Mouse (Mus musculus) heart, embryonic 16.5 days (tissue): ENCODE measurements at regions not wholly inside any gene's neighbourhood (a gene's known extent, or its start where the extent isn't known, plus 50 kb on each side); places are given as distances from the start of the nearest gene placed in this dataset.

Experiments
- ATAC-seq: fragments of 200-750 bp; cut with Nextera tagmentation; replicated peaks from 2 replicates; pipeline ENCODE4 v1.8.0; 2017; ENCODE audit warnings: moderate number of reproducible peaks; ENCODE audit not compliant: insufficient read depth, low FRiP score; ENCODE audit errors: extremely low read depth
- H3K27ac ChIP-seq: fragments of 300-500 bp; sonication (generic); 2 replicates; pipeline ENCODE4 v1.5.1; 2014; ENCODE audit warnings: mild to moderate bottlenecking, low read length, control low read depth, moderate library complexity
- H3K27me3 ChIP-seq: fragments of 300-500 bp; sonication (generic); 2 replicates; pipeline ENCODE4 v1.6.1; 2014; ENCODE audit warnings: low read length, mixed read lengths; ENCODE audit not compliant: control insufficient read depth, insufficient read depth
- H3K36me3 ChIP-seq: fragments of 300-500 bp; sonication (generic); 2 replicates; pipeline ENCODE4 v1.6.1; 2014; ENCODE audit not compliant: control insufficient read depth, insufficient read depth
- H3K4me1 ChIP-seq: fragments of 300-500 bp; sonication (generic); 2 replicates; pipeline ENCODE4 v1.6.1; 2014; ENCODE audit warnings: low read length, mixed read lengths; ENCODE audit not compliant: control insufficient read depth, insufficient read depth
- H3K4me2 ChIP-seq: fragments of 300-500 bp; sonication (generic); 2 replicates; pipeline ENCODE4 v1.6.1; 2014; ENCODE audit warnings: low read depth, mild to moderate bottlenecking, control low read depth, low read length
- H3K4me3 ChIP-seq: fragments of 300-500 bp; sonication (generic); 2 replicates; pipeline ENCODE4 v1.5.1; 2014; ENCODE audit warnings: mild to moderate bottlenecking, control low read depth, low read length
- H3K9ac ChIP-seq: fragments of 300-500 bp; sonication (generic); 2 replicates; pipeline ENCODE4 v1.6.1; 2014; ENCODE audit warnings: low read length, control low read depth
- H3K9me3 ChIP-seq: fragments of 300-500 bp; sonication (generic); replicated peaks from 2 replicates; pipeline ENCODE4 v1.6.1; 2016; ENCODE audit warnings: low read length; ENCODE audit not compliant: control insufficient read depth
- WGBS: fragments of 180-500 bp; shearing (Covaris S2); extraction: QIAGEN DNeasy Blood & Tissue Kit; methylation state at CpG from one replicate; pipeline ENCODE4 v1.1.7; 2014; 5-methylcytosine and 5-hydroxymethylcytosine counted together

DNA sequence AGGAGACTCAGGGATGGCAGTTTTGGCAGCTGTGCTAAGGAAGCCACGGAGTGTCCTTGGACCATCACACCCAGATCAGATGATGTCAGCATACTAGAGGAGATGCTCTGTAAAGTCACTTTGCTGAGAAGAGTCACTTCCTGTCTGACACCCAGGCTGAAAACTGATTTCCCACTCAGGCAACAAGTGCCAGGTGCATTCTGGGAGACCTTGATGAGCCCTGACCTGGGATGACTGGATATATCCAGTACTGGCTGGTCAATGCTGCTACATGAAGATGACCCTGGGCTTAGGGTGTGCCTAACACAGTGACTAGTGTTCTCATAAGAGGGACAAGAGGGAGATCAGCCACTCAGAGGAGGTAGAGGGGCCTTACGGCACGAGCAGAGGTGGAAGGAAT is 110.2 kb upstream of the Eef2kmt start:
- no peak for ATAC-seq
- no peak overlapping the region for H3K4me3 ChIP-seq

GRCm38 (mm10) chr16:5363007-5363570 is 107.3 kb upstream of the Eef2kmt start:
- WGBS = 68% methylated on average over 10 of the region's 10 CpGs
- H3K27me3 ChIP-seq = no peaks in the 10 kb centered on the region
- no peak overlapping the region for H3K4me2 ChIP-seq
- 0 out of 2 replicates have a peak, but pooled peaks cover 2% of the 10 kb centered on the region for H3K4me1 ChIP-seq
- ATAC-seq = no peak
- H3K9me3 ChIP-seq = no peaks in the 10 kb centered on the region
- no peak overlapping the region for H3K4me3 ChIP-seq
- no peak overlapping the region for H3K9ac ChIP-seq
- no peaks in the 10 kb centered on the region for H3K36me3 ChIP-seq
- H3K27ac ChIP-seq = no peak overlapping the region

More for the DNA sequence above, 110.2 kb upstream of the Eef2kmt start:
- H3K27me3 ChIP-seq = no peaks in the 10 kb centered on the region
- no peaks in the 10 kb centered on the region for H3K36me3 ChIP-seq
- no peak overlapping the region for H3K27ac ChIP-seq
- WGBS = 83% methylated on average over 3 of the region's 3 CpGs
- no peak overlapping the region for H3K4me2 ChIP-seq
- H3K9me3 ChIP-seq = no peaks in the 10 kb centered on the region
- H3K9ac ChIP-seq = no peak overlapping the region
- H3K4me1 ChIP-seq = 0 out of 2 replicates have a peak, but pooled peaks cover 2% of the 10 kb centered on the region

DNA sequence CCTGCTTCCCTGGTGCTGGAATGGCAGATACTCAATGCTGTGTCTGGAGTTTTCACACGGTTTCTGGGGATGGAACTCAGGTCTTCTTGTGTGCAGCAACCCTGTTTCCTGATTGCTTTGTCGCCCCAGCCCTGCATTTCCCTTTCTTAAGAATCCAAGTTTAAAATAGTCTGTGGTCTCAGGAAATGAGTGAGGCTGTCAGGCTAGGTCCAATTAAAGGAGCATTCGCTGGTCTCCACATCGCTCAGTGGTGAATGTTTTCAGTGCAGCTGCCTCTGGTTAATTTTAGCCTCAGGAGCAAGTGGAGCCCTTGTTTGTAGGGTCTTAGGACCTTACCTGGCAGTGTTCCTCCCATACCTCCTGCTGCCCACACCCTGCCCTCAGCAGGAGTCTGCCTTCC is 103.4 kb upstream of the Eef2kmt start:
- no peak overlapping the region for H3K4me3 ChIP-seq
- H3K4me1 ChIP-seq = no peaks in the 10 kb centered on the region
- WGBS = 55% methylated on average over 4 of the region's 4 CpGs
- no peak overlapping the region for H3K4me2 ChIP-seq
- no peak overlapping the region for H3K9ac ChIP-seq
- no peak overlapping the region for H3K27ac ChIP-seq
- H3K27me3 ChIP-seq = no peaks in the 10 kb centered on the region
- H3K36me3 ChIP-seq = no peaks in the 10 kb centered on the region
- no peak for ATAC-seq
- peaks cover 7% of the 10 kb centered on the region for H3K9me3 ChIP-seq

GRCm38 (mm10) chr16:5353881-5354280 is 98.1 kb upstream of the Eef2kmt start:
- Histone ChIP-seq H3K9ac (no peak overlapping the region), H3K9me3 (peaks cover 11% of the 10 kb centered on the region), H3K4me1 (no peaks in the 10 kb centered on the region), H3K27me3 (no peaks in the 10 kb centered on the region; the same call in 1 of the 2 replicates), H3K27ac (no peak overlapping the region), H3K4me2 (no peak overlapping the region), H3K4me3 (no peak overlapping the region), H3K36me3 (no peaks in the 10 kb centered on the region)
- 59% methylated on average over 2 of the region's 2 CpGs for WGBS
- no peak for ATAC-seq

DNA sequence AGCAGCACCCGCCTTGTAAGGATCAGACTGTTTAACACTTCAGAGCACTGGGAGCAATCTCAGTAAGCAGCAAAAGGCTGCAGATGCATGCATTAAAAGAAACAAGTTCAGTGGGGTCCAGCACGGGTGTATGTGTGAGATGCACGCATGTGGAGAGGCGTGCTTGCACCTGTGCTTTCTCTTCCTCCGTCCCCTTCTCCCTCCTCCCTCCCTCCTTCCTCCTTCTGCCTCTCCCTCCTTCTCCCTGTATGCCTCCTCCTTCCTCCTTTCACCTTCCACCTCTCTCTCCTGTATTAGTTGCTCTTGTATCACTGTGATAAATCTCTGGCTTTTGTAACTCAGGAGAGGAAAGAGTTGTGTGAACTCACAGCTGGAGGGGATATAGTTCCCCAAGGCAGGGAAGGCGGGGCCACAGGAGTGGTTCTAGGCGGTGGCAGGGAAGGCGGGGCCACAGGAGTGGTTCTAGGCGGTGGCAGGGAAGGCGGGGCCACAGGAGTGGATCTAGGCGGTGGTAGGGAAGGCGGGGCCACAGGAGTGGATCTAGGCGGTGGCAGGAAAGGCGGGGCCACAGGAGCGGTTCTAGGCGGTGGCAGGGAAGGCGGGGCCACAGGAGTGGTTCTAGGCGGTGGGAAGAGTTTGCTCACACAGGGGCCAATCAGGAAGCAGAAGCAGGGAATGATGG is 96.2 kb upstream of the Eef2kmt start:
- Histone ChIP-seq H3K4me3 (no peak overlapping the region), H3K9me3 (peaks cover 5% of the 10 kb centered on the region), H3K4me2 (peak overlapping the region; percentile 51), H3K27me3 (no peaks in the 10 kb centered on the region; the same call in 1 of the 2 replicates), H3K27ac (no peak overlapping the region), H3K36me3 (no peaks in the 10 kb centered on the region), H3K9ac (no peak overlapping the region), H3K4me1 (no peaks in the 10 kb centered on the region)
- WGBS = 4% methylated on average over 18 of the region's 18 CpGs
- ATAC-seq = peak; percentile 74

GRCm38 (mm10) chr16:5347151-5347550 is 91.4 kb upstream of the Eef2kmt start:
- no peak for ATAC-seq
- no peak overlapping the region for H3K4me2 ChIP-seq
- no peaks in the 10 kb centered on the region for H3K4me1 ChIP-seq
- peaks cover 7% of the 10 kb centered on the region; the same call in 1 of the 2 replicates for H3K9me3 ChIP-seq
- 89% methylated on average over 5 of the region's 5 CpGs for WGBS
- no peak overlapping the region for H3K4me3 ChIP-seq
- no peaks in the 10 kb centered on the region for H3K36me3 ChIP-seq
- H3K9ac ChIP-seq = no peak overlapping the region
- no peak overlapping the region for H3K27ac ChIP-seq
- H3K27me3 ChIP-seq = no peaks in the 10 kb centered on the region

DNA sequence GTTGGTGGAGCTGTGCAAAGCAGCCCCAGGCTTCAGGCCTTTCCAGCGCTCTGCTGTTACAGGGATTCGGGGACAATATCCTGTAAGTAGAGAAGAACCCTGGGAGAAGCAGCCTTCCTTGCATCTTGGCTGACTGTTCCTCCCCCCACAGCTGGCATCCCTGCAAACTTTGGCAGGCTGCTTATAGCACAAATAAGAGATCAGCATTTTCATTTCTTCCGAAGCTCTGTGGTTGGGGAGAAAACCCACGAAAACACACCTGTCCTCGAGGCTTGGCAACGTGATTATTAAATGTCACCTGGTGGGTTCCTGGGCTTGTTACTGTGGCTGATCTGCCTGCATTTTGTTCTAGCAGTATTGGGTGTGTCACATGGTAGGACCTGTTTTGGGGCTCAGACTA is 86.5 kb upstream of the Eef2kmt start:
- H3K4me3 ChIP-seq = no peak overlapping the region
- WGBS = 79% methylated on average over 6 of the region's 6 CpGs
- no peak overlapping the region for H3K4me2 ChIP-seq
- H3K36me3 ChIP-seq = no peaks in the 10 kb centered on the region
- H3K27ac ChIP-seq = no peak overlapping the region
- H3K27me3 ChIP-seq = no peaks in the 10 kb centered on the region
- 0 out of 2 replicates have a peak, but pooled peaks cover 3% of the 10 kb centered on the region for H3K9me3 ChIP-seq
- H3K9ac ChIP-seq = no peak overlapping the region
- H3K4me1 ChIP-seq = no peaks in the 10 kb centered on the region
- no peak for ATAC-seq

DNA sequence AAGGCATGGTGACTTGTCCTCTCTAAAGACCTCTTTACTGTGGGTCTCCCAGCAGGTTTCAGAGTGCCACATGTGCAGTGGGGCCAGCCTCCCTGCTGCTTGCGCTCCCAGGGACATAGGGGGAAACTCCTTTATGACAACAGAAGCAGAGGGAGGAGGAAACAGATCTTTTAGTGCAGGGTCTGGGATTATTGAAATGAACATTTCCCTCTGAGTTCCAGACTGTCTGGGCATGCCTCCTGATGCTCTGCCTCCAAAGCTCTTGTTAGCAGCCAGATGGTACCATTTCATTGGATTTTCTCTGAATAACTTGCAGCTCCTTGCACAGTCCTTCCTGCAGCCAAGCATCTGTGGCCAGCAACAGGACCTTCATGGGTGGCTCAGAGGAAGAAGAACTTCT is 60.5 kb upstream of the Eef2kmt start:
- Histone ChIP-seq H3K4me3 (no peak overlapping the region), H3K4me1 (no peaks in the 10 kb centered on the region), H3K4me2 (no peak overlapping the region), H3K27ac (no peak overlapping the region), H3K9ac (no peak overlapping the region), H3K9me3 (no peaks in the 10 kb centered on the region), H3K27me3 (no peaks in the 10 kb centered on the region), H3K36me3 (no peaks in the 10 kb centered on the region)
- WGBS = 75% methylated on average over 1 of the region's 1 CpGs
- no peak for ATAC-seq

DNA sequence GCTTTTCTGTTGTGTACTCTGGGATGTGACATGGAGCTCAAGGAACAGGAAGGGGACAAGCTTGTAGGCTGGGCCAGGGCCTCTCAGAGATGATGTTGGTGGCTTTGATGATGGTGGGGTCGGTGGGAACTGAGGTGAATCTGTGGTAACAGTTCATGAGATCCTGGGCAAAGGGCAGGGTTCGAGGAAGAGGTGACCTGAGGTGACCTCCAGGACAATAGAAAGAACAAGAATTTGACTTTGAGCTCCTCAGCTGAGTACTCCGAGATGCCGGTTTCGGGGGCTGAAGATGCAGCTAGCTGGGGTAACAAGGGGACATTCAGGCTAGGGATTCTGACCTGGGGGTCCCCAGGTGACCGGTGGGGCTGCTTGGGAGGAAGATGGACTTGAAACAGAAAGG is 57.5 kb upstream of the Eef2kmt start:
- Histone ChIP-seq H3K36me3 (no peaks in the 10 kb centered on the region), H3K4me2 (no peak overlapping the region), H3K4me3 (no peak overlapping the region), H3K4me1 (no peaks in the 10 kb centered on the region), H3K27ac (no peak overlapping the region), H3K27me3 (peaks cover 2% of the 10 kb centered on the region; the same call in 1 of the 2 replicates), H3K9ac (no peak overlapping the region), H3K9me3 (no peaks in the 10 kb centered on the region)
- 79% methylated on average over 6 of the region's 6 CpGs for WGBS
- no peak for ATAC-seq
